Mouse (Mus musculus) erythroblast, embryonic 14.5 days (primary cell): ENCODE results near the gene Tor3a.

ENCODE experiments used
- GATA1 ChIP-seq: IDR thresholded peaks from 2 replicates; pipeline ENCODE4 v1.6.1; 2012; ENCODE audit warnings: low read length, inconsistent platforms, mixed read lengths
- TAL1 ChIP-seq: IDR thresholded peaks from 3 replicates; pipeline ENCODE4 v1.6.1; 2012; ENCODE audit warnings: low read length, inconsistent platforms, mixed read lengths

DNA sequence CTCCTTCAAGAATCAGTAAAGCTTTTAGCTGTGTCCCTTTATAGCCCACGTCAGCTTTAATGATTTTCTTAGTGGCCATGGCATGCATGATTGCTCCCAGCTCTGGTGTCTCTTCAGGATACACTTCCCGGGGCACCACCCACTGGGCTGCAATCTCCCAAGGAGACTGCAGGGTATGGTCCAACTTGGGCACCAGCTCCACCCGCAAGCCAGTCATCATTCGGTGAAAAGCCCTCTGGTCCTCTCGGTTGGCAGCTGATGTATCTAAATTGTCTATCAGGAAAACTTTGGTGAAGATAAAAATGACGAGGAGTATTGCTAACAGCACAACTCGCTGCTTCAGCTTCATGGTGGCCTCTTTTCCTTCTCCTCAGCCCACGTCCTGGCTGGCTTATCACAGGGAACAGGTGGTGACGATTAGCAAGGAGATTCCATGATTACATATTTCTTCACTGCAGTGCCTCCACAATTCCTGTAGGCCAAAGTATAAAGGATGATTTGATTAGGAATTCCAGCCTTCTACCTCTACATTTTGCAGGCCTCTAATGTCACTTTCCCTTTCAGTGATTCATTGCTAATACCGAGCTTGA lies 31.6 kb upstream of the Tor3a start:
- TF ChIP-seq TAL1 (no peak), GATA1 (no peak)
